Mouse (Mus musculus) C2C12 (cell line): ENCODE data around the gene Nradd.

Experiments
- CTCF ChIP-seq: IDR thresholded peaks from one replicate; pipeline ENCODE4 v1.5.1; 2011; ENCODE audit not compliant: control insufficient read depth, insufficient read depth, insufficient read length
- USF1 ChIP-seq: IDR thresholded peaks from one replicate; pipeline ENCODE4 v1.6.1; 2011; ENCODE audit warnings: low read depth, mild to moderate bottlenecking, control low read depth, moderate library complexity

- TF ChIP-seq CTCF = no peak
- no peak for TF ChIP-seq USF1
These were observed 8.4 kb upstream of the Nradd start for GRCm38 (mm10) chr9:110632671-110633070.
